Mouse (Mus musculus) right cerebral cortex, postnatal 4 days (tissue): ENCODE measurements around the gene Nek2.
A peak's percentile ranks its signal among the peaks of the same experiment; 100 is the strongest.

Experiments used
- DNase-seq: peaks from one replicate; pipeline ENCODE4 v3.0.0-alpha.2; 2022

The Nek2 gene

DNA sequence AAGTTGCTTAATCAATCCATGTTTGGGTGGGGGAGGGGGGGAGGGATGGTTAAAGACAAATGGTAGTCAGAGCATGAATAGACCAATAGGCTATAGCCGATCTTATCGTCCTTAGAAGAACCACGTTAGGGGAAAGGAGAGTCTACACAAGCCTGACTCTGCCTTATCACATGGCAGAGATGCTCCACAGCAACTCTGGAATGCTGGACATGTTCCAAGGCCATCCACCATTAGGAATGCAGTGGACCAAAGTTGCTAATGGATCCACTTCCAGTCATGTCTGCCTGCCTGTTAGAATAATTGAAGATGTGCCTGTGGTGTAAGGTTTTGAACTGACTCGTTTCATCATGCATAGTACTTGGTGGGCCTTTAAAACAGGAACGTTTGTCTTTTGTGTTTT, 40.0 kb downstream of the Nek2 start:
- no peak for DNase-seq

DNA sequence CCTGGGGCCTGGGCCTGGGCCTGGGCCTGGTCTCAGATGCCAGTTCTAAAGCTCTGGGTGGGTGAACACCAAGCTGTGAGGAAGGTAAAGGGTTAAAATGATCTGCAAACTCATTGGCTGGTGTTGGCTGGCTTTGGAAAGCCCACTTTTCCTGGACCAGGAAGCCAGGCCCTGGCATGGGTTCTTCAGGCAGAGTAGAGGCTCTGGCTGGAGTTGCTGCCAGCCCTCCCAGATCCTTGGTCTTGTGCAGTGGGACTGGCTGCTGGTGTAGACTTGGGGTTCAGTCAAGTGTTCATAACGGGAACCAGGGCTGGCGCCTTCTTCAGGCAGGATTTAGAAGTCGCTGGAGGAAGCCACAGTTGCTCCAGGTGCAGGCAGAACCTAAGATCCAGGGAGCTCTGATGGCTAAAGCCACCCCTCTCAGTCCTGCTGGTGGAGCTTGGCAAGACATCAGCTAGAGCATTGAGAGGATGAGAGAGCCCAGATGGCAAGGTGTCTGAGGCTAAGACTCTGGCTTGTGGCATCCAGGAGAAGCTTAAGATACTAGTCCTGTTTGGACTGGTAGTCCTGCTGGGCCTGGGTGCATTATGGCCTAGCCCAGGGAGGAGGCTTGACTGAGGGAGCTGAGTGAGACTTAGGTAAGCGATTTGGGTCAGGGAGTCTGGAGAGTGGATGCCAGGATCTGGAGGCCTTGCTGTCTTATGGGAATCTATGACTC, 42.7 kb downstream of the Nek2 start:
- DNase-seq, result peak; percentile 16

DNA sequence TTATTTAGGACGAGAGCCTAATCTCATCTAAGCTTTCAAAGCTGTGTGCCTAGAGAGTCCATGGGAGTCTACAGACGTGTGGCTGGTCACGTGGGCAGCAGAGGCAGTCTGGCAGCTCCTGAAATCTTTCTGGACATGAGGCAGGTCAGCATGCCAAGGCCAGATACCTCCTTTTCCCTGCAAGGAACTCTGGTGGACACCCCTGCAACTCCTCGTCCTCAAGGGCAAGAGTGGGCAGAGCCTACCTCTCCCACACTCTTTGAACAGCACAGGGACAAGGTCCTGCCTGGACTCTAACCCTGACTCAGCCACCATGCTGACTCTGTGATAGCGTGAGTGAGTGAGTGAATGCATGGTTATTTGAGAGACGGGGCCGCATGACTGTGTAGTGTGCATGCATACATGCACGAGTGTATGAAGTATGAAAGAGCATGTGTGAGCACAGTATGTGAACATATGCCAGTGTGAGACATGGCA, 43.3 kb downstream of the Nek2 start:
- DNase-seq, result no peak

DNA sequence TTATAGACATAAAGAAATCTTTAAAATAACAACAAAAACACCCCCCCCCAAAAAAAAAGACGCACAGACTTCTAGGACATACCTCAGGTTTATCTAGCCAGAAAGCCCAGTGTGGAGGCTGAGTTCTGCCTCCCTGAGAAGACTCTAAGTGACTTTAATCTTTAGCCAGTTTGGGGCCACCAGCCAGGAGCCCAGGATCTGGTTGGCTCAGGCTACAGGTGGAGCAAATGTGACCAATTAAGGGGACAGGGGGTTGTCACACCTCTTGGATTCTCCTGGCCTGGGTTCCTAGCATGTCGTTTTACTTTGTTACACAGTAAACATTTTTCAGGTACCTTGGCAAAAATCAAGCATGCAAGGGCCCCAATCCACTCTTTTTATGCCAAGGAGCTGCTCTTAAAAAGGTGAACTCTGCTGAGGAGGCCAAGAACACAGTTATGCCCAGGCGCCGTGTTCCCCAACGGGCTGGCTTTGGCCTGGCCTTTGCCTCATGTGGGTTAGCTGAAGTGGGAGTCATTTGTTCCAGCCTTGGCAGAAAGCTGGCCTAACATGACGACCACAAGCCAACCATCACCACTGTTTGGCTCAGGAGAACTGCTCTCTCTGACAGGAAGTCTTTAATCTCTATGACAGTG, 50.9 kb downstream of the Nek2 start:
- no peak for DNase-seq

DNA sequence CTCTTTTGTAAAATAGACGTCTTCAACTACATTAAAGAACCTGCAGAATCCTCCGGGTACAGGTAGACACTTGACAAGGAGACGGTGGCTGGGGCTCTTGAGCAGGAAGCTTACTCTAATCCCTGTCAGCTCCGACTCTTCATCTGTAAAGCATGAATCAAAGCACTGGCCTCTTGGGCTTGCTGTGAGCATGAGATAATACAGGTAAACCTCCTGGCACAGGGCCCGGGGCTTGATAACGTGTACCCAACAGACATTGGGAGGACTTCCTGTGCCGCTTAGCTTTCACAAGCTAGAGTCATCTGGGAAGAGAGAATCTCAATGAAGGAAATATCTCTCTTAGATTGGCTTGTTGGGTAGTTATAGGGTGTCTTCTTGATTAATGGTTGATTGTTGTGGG, 53.8 kb downstream of the Nek2 start:
- DNase-seq, result no peak

DNA sequence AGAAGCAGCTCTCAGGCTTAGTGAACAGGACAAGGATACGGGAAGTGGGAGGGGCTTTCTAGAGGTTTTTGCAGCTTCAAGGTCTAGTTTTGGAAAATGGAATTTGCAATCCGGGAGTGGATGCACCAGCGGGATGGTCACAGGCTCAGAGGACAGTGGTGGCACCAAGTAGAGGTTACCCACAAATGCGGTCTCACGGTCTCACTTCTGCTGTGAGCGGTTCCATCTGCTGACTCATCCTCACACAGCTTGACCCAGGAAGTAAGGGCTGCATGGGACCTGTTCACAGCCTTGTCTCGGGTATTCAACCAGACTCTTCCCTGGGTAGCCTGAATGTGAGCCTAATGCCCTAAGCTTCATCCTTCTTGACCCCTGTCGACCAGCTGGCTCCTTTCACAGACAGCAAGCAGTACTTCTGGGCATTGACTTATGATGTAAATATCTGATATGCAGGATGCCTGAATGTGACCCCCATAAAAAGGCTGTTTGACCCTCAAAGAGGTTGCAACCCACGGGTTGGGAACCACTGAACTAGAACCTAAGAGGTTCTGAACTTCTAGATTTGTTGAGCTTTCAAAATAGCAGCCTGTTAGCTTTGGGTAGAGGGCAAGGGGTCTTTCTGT, 54.5 kb downstream of the Nek2 start:
- DNase-seq, result no peak

DNA sequence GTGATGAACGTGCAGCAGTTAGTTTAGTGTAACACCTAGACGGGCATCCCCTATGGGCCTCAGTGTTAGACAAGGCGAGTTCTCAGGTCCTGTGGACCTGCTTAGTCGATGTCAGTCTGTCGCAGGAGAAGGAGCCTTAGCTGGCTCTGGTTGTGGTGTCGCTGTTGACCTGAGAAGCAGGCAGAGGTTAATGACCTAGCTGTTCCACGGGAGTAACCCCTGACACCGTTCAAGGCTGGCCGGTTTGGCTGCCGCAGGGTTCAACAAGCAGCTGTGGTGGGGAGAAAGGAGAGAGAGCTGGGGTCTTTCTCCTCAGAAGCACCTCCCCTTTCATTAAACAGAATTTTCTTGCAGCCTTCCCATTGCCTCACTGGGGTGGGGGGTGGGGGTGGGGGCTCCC, 56.4 kb downstream of the Nek2 start:
- DNase-seq, result no peak

DNA sequence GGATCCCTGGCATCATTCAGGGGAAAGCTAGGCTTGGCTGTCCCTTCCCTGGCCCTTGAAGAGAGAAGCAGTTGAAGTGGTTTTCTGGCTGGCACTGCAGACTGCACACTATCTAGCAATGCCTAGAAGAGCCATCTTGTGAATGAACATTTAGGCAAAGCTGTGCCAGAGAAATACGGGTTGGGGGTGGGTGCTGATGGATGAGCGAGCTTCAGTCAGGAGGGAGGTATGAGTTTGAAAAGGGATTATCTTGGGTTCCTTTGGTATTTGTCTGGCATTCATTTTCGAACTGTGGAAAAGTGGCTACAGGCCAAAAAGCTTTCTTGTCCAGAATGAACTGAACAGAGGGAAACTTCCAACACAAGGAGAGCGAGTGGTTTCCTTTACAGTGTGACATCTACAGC, 57.3 kb downstream of the Nek2 start:
- DNase-seq, result no peak

DNA sequence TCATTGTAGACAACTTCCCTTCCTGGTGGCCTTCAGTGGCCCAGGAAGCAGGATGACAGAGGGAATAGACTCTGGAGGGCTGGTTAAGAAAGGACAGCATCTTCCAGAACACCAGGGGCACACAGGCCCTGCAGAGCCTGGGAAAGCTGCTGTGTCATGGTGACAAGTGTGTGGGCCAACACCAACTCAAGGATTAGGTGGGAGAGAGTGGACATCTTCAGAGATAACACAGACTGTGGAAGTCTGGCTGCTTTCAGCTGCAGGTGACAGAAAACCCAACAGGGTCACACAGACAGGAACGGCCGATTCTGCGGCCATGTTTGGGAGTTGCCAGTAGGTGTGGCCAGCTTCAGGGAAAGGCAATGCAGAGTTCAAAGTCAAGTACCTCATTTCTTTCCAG, 59.0 kb downstream of the Nek2 start:
- no peak for DNase-seq

DNA sequence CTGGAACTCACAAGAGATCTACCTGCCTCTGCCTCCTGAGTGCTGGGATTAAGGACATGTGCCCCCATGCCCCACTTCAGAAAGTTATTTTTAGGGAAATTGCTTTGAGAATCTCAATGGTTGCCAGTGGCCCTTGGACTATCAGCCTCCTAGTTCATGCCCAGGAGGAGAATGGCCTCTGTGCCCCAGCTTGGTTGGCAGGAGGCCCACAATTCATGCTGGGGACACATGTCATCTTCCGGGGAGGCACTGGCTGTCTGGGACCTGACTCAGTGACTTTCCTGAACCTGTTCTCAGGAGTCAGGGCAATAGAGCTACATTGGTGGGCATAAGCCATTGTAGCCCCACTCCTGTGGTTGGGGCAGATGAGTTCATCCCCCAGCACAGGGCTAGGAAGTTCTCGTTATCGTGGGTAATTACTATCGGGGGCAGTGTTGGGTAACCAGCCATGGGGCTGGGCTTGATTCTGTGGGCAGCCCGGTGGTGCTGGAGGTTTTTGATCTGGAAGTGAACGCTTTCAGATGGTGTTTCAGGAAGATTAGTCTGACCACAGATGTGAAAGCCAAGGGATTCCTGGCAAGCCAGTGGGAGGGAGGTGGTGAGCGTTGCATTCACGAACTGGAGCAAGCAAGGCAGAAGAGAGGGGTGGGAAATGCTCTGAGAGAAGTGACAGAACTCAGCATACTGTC, 59.8 kb downstream of the Nek2 start:
- no peak for DNase-seq

DNA sequence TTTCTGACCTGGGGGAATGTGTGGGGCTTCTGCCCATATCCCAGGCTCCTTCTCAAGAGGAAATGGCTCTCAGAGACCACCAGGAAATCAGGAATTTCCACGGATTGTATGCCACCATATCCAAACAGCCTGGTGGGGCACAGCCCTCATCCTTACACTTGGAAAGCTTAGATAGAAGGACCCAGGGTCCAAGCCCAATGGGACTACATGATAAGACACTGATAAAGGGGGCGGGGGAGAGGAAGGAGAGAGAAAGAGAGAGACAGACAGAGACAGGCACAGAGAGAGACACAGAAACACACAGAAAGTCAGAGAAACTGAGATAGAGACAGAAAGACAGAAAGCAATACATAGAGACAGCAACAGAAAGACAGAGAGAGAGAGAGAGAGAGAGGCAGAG, 60.4 kb downstream of the Nek2 start:
- DNase-seq, result no peak
